Mouse (Mus musculus): ENCODE results near the gene 1700016H13Rik. TPM values are rescaled to one million over a fixed set of nuclear protein-coding genes. Genes with fewer than 3 reads are reported as not detected.

Gene 1700016H13Rik
- polyA plus RNA-seq, 1 experiment from 2014 or later, result not detected

DNA sequence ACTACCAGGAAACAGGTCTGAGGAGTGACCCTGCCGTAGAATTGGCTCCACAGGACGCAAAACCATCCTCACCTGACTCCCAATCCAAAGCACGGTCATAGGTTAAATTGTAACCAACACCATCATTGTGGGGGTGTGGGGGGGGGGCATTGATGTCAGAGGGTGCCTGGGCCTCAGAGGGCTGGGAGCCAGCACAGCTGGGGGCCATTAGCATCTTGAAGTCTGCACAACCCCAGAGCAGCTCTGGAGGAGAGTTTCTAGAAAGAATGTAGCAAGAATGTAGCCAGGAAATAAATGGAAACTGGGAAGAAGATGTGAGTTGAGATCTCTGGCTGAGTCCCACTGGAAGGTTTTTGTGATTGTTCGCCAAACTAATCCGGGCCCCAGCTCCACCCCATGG lies 56.9 kb downstream of the 1700016H13Rik start:
- Histone ChIP-seq H3K4me2 (ENCODE audit: low read depth, low read length) (no peak overlapping the region), H3K27ac (ENCODE audit: low read length) (no peak overlapping the region), H3K27me3 (replicated peaks; ENCODE audit: control insufficient read depth, insufficient read depth, low read length) (no peaks in the 10 kb centered on the region), H3K9ac (ENCODE audit: low read depth, low read length) (no peak overlapping the region), H3K4me1 (ENCODE audit: control insufficient read depth, insufficient read depth, low read length) (no peaks in the 10 kb centered on the region), H3K4me3 (ENCODE audit: low read length) (no peak overlapping the region), H3K9me3 (ENCODE audit: control insufficient read depth, low read length) (no peaks in the 10 kb centered on the region), H3K36me3 (ENCODE audit: control insufficient read depth, insufficient read depth, low read length) (no peaks in the 10 kb centered on the region)
- ATAC-seq, result no peak
- 72% methylated on average over 5 of the region's 5 CpGs for WGBS

DNA sequence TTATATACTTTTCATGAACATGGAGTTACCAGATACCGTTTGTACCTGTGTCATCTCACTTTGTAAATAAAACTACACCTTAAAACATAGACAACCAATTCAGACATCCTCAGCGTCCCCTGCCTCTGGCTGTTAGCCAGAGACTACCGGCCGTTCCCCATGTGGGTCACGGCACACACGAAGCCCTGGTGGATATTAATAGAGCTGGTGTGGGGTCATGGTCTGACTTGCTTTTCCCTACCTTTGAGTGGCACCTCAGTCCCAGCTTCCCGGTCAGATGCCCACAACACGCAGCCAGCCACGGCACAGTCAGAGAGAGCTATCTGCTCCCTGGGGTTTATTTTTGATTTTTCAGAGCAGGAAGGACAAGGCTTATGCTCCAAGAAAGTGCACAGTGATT lies 57.5 kb downstream of the 1700016H13Rik start:
- H3K4me3 ChIP-seq (ENCODE audit: low read length), result no peak overlapping the region
- no peak overlapping the region for H3K9ac ChIP-seq (ENCODE audit: low read depth, low read length)
- no peak for ATAC-seq
- H3K4me1 ChIP-seq (ENCODE audit: control insufficient read depth, insufficient read depth, low read length), result no peaks in the 10 kb centered on the region
- no peak overlapping the region for H3K4me2 ChIP-seq (ENCODE audit: low read depth, low read length)
- WGBS, result 78% methylated on average over 9 of the region's 9 CpGs
- no peaks in the 10 kb centered on the region for H3K27me3 ChIP-seq (replicated peaks; ENCODE audit: control insufficient read depth, insufficient read depth, low read length)
- H3K9me3 ChIP-seq (ENCODE audit: control insufficient read depth, low read length), result no peaks in the 10 kb centered on the region
- no peaks in the 10 kb centered on the region for H3K36me3 ChIP-seq (ENCODE audit: control insufficient read depth, insufficient read depth, low read length)
- H3K27ac ChIP-seq (ENCODE audit: low read length), result no peak overlapping the region

Other genes with a start within 250 kb of the 1700016H13Rik start
- gene Ptpn13, start 230.8 kb downstream of the 1700016H13Rik start, polyA plus RNA-seq (2015; fragmentation: Nextera tagmentation; extraction: Ambion mirVana), result 3.1 and 3.2 TPM in 2 replicates
- gene Slc10a6, start 26.6 kb downstream of the 1700016H13Rik start, polyA plus RNA-seq (2015; fragmentation: Nextera tagmentation; extraction: Ambion mirVana), result 0.67 and 0.84 TPM in 2 replicates
- 3.9 and 5.2 TPM in 2 replicates for gene Aff1, start 36.4 kb upstream of the 1700016H13Rik start, polyA plus RNA-seq (2015; fragmentation: Nextera tagmentation; extraction: Ambion mirVana)

Measured in intestine, embryonic 16.5 days (tissue).